24 mouse cellular contexts compared by ENCODE assay signal in the genomic region with DNA sequence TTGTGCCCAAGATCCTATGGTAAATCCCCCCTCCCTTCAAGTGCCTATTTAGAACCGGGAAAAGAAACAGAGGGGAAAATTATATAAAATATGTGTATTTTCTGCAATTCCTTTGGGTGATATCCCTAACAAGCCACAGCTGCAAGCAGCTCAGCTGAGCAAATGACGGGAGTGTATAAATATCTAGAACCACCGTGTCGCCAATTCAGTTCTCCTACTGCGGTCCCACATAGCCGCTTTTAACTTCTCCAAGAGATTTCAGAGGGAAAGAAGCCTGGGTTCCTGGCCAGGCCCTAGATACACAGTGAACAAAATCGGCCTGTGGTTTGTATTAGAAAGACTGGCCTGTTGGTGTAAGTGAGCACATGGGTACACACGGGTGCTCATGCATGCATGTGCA.
DNase-seq lines count a peak whose midpoint lies in the region; ATAC-seq and TF ChIP-seq lines count a peak whose summit lies in the region.
"Had no signal": no experiment of that assay in that cellular context is flagged by ENCODE, and none has a peak within 500 bp of the region (broad histone marks: within the 10 kb centered on the region; RNA-seq: fewer than 3 reads in every experiment).

No protein-coding gene starts in this region.

- ATAC-seq in frontal cortex, adult (ENCODE audit: low TSS enrichment), result peak; percentile 90
- 0 out of 2 replicates have a peak, but pooled peaks have one; percentile 11 for ATAC-seq in neural tube, embryonic 13.5 days (ENCODE audit: low read depth)
- ATAC-seq in neural tube, embryonic 15.5 days (ENCODE audit: low FRiP score), result no peak
- no peak for ATAC-seq in embryonic facial prominence, embryonic 15.5 days (ENCODE audit: insufficient number of reproducible peaks, low FRiP score, low TSS enrichment, low read depth)
- ATAC-seq: intestine, embryonic 15.5 days; midbrain, embryonic 15.5 days had no signal

- no peak overlapping the region for H3K4me2 ChIP-seq in neural tube, embryonic 13.5 days
- no peak overlapping the region for H3K4me2 ChIP-seq in neural tube, embryonic 15.5 days
- H3K4me2 ChIP-seq in embryonic facial prominence, embryonic 15.5 days (replicated peaks), result no peak overlapping the region
- H3K4me2 ChIP-seq: heart, embryonic 13.5 days; intestine, embryonic 15.5 days; liver, embryonic 15.5 days; lung, embryonic 14.5 days; midbrain, embryonic 15.5 days; stomach, embryonic 15.5 days had no signal

- no peak for DNase-seq in frontal cortex, postnatal 25 days (ENCODE audit: low spot score in 2 of 2)
- no peak for DNase-seq in left cerebral cortex, adult 2 months (ENCODE audit: extremely low spot score in 1 of 2, low spot score in 2 of 2)
- no peak for DNase-seq in left cerebral cortex, adult 9 months (ENCODE audit: low spot score in 2 of 2)
- no peak for DNase-seq in forebrain, embryonic 10.5 days (ENCODE audit: extremely low spot score, low spot score)
- DNase-seq: cerebellum, adult 8-10 months; gastrocnemius, postnatal 10 days; heart, postnatal 10 days; kidney, adult 8-10 months; kidney, postnatal 14 days; lung, embryonic 14.5 days; lung, postnatal 14 days; thymus, adult 18-20 months; thymus, postnatal 36 days had no signal

- H3K4me3 ChIP-seq in left cerebral cortex, adult 2 months, result no peak overlapping the region
- H3K4me3 ChIP-seq in neural tube, embryonic 13.5 days, result no peak overlapping the region
- H3K4me3 ChIP-seq in neural tube, embryonic 15.5 days (replicated peaks), result no peak overlapping the region
- no peak overlapping the region for H3K4me3 ChIP-seq in embryonic facial prominence, embryonic 15.5 days (replicated peaks)
- no peak overlapping the region for H3K4me3 ChIP-seq in forebrain, embryonic 10.5 days
- H3K4me3 ChIP-seq: heart, embryonic 13.5 days; intestine, embryonic 15.5 days; liver, embryonic 15.5 days; midbrain, embryonic 10.5 days; midbrain, embryonic 15.5 days; stomach, embryonic 15.5 days had no signal

- no peaks in the 10 kb centered on the region for H3K27me3 ChIP-seq in neural tube, embryonic 13.5 days
- H3K27me3 ChIP-seq in neural tube, embryonic 15.5 days (replicated peaks), result no peaks in the 10 kb centered on the region
- no peaks in the 10 kb centered on the region for H3K27me3 ChIP-seq in embryonic facial prominence, embryonic 15.5 days
- H3K27me3 ChIP-seq in forebrain, embryonic 10.5 days (ENCODE audit: poor library complexity, severe bottlenecking), result no peaks in the 10 kb centered on the region
- H3K27me3 ChIP-seq: heart, embryonic 13.5 days; intestine, embryonic 15.5 days; liver, embryonic 15.5 days; midbrain, embryonic 15.5 days; stomach, embryonic 15.5 days had no signal

- no peaks in the 10 kb centered on the region for H3K36me3 ChIP-seq in neural tube, embryonic 13.5 days
- H3K36me3 ChIP-seq in neural tube, embryonic 15.5 days, result no peaks in the 10 kb centered on the region
- no peaks in the 10 kb centered on the region for H3K36me3 ChIP-seq in embryonic facial prominence, embryonic 15.5 days
- H3K36me3 ChIP-seq in forebrain, embryonic 10.5 days (replicated peaks), result no peaks in the 10 kb centered on the region
- H3K36me3 ChIP-seq: G1E; heart, embryonic 13.5 days; intestine, embryonic 15.5 days; liver, embryonic 15.5 days; midbrain, embryonic 10.5 days; midbrain, embryonic 15.5 days; stomach, embryonic 15.5 days had no signal

- 86% methylated on average over 8 of the region's 8 CpGs for WGBS in neural tube, embryonic 13.5 days
- WGBS in neural tube, embryonic 15.5 days, result 73% methylated on average over 8 of the region's 8 CpGs
- 50% methylated on average over 8 of the region's 8 CpGs for WGBS in embryonic facial prominence, embryonic 15.5 days
- WGBS in forebrain, embryonic 10.5 days, result 90% methylated on average over 8 of the region's 8 CpGs

- H3K4me1 ChIP-seq in neural tube, embryonic 13.5 days (replicated peaks), result peaks cover 35% of the 10 kb centered on the region
- H3K4me1 ChIP-seq in neural tube, embryonic 15.5 days, result peaks cover 34% of the 10 kb centered on the region
- peaks cover 28% of the 10 kb centered on the region for H3K4me1 ChIP-seq in embryonic facial prominence, embryonic 15.5 days
- H3K4me1 ChIP-seq in forebrain, embryonic 10.5 days, result no peaks in the 10 kb centered on the region
- H3K4me1 ChIP-seq: liver, embryonic 15.5 days had no signal

- H3K9me3 ChIP-seq in neural tube, embryonic 13.5 days, result no peaks in the 10 kb centered on the region
- no peaks in the 10 kb centered on the region for H3K9me3 ChIP-seq in neural tube, embryonic 15.5 days (replicated peaks)
- no peaks in the 10 kb centered on the region for H3K9me3 ChIP-seq in embryonic facial prominence, embryonic 15.5 days (replicated peaks)
- no peaks in the 10 kb centered on the region for H3K9me3 ChIP-seq in forebrain, embryonic 10.5 days
- H3K9me3 ChIP-seq: heart, embryonic 13.5 days; intestine, embryonic 15.5 days; liver, embryonic 15.5 days; midbrain, embryonic 10.5 days; midbrain, embryonic 15.5 days; stomach, embryonic 15.5 days had no signal

- peak overlapping the region; percentile 53; the same call in 1 of the 2 replicates for H3K27ac ChIP-seq in left cerebral cortex, adult 2 months
- H3K27ac ChIP-seq in neural tube, embryonic 13.5 days (replicated peaks), result no peak overlapping the region
- H3K27ac ChIP-seq in neural tube, embryonic 15.5 days (replicated peaks), result no peak overlapping the region
- H3K27ac ChIP-seq in embryonic facial prominence, embryonic 15.5 days (replicated peaks), result peak overlapping the region; percentile 58
- H3K27ac ChIP-seq in forebrain, embryonic 10.5 days, result no peak overlapping the region
- H3K27ac ChIP-seq: heart, embryonic 13.5 days; intestine, embryonic 15.5 days; liver, embryonic 15.5 days; midbrain, embryonic 10.5 days; midbrain, embryonic 15.5 days; stomach, embryonic 15.5 days had no signal

- no peak for TF ChIP-seq CTCF in left cerebral cortex, adult 2 months (IDR thresholded peaks at IDR 0.05)

- intact Hi-C loops in left cerebral cortex, adult 2 months (cut with DNase I), result no loop called here

- no peak overlapping the region for H3K9ac ChIP-seq in neural tube, embryonic 13.5 days
- no peak overlapping the region for H3K9ac ChIP-seq in neural tube, embryonic 15.5 days (replicated peaks)
- H3K9ac ChIP-seq in embryonic facial prominence, embryonic 15.5 days, result no peak overlapping the region
- H3K9ac ChIP-seq: heart, embryonic 13.5 days; intestine, embryonic 15.5 days; liver, embryonic 15.5 days; lung, embryonic 14.5 days; midbrain, embryonic 15.5 days; stomach, embryonic 15.5 days had no signal

Comparison
In these comparisons a context has a peak if more than half of its experiments do, and no peak if none do; other contexts are left out.
1. ATAC-seq: peak in frontal cortex, adult (single experiment) and neural tube, embryonic 13.5 days (single experiment); none in neural tube, embryonic 15.5 days (single experiment) and embryonic facial prominence, embryonic 15.5 days (single experiment).
2. H3K27ac ChIP-seq: peak in left cerebral cortex, adult 2 months (single experiment) and embryonic facial prominence, embryonic 15.5 days (single experiment); none in neural tube, embryonic 13.5 days (single experiment), neural tube, embryonic 15.5 days (single experiment) and forebrain, embryonic 10.5 days (single experiment).